Mouse (Mus musculus) limb, embryonic 13.5 days (tissue): ENCODE measurements around the gene Cntnap5c. TPM values are rescaled to one million over a fixed set of nuclear protein-coding genes. Genes with fewer than 3 reads are reported as not detected.
"Not testable (repeated sequence)": the region's sequence is repeated elsewhere in the genome, so short reads cannot be mapped to it uniquely, and the experiment has no call there.

Experiments used
- ATAC-seq: fragments of 200-750 bp; cut with Nextera tagmentation; 2 replicates; pipeline ENCODE4 v1.8.0; 2017; ENCODE audit warnings: low read depth, moderate number of reproducible peaks, moderate TSS enrichment; ENCODE audit not compliant: low FRiP score
- H3K27ac ChIP-seq: fragments of 300-500 bp; sonication (generic); 2 replicates; pipeline ENCODE4 v1.5.1; 2015; ENCODE audit warnings: inconsistent platforms, mild to moderate bottlenecking, moderate library complexity
- H3K27me3 ChIP-seq: fragments of 300-500 bp; sonication (generic); 2 replicates; pipeline ENCODE4 v1.6.1; 2015; ENCODE audit warnings: mild to moderate bottlenecking, inconsistent platforms
- H3K36me3 ChIP-seq: fragments of 300-500 bp; sonication (generic); 2 replicates; pipeline ENCODE4 v1.6.1; 2015; ENCODE audit warnings: inconsistent platforms, mild to moderate bottlenecking, moderate library complexity
- H3K4me1 ChIP-seq: fragments of 300-500 bp; sonication (generic); 2 replicates; pipeline ENCODE4 v1.6.1; 2015; ENCODE audit warnings: inconsistent platforms
- H3K4me2 ChIP-seq: fragments of 300-500 bp; sonication (generic); replicated peaks from 2 replicates; pipeline ENCODE4 v1.6.1; 2015; ENCODE audit warnings: inconsistent platforms, mild to moderate bottlenecking, moderate library complexity
- H3K4me3 ChIP-seq: fragments of 300-500 bp; sonication (generic); 2 replicates; pipeline ENCODE4 v1.5.1; 2015; ENCODE audit warnings: moderate library complexity, mild to moderate bottlenecking, inconsistent platforms
- H3K9ac ChIP-seq: fragments of 300-500 bp; sonication (generic); 2 replicates; pipeline ENCODE4 v1.6.1; 2015; ENCODE audit warnings: mild to moderate bottlenecking, inconsistent platforms
- H3K9me3 ChIP-seq: fragments of 300-500 bp; sonication (generic); 2 replicates; pipeline ENCODE4 v1.6.1; 2016; ENCODE audit warnings: inconsistent platforms
- WGBS: fragments of 180-500 bp; shearing (Covaris S2); methylation state at CpG from one replicate; pipeline ENCODE4 v1.1.7; 2015; 5-methylcytosine and 5-hydroxymethylcytosine counted together
- polyA plus RNA-seq: library from polyadenylated mRNA; unstranded; fragments of >200 nt; fragmentation: Nextera tagmentation; extraction: Ambion mirVana; gene quantifications from 2 replicates; pipeline ENCODE4 v1.2.1, GENCODE M21; 2015

Cntnap5c gene
- polyA plus RNA-seq, 1 experiment from 2014 or later, result not detected

GRCm38 (mm10) chr17:57855811-57856210 is 86.4 kb downstream of the Cntnap5c start:
- not testable (repeated sequence) for H3K4me2 ChIP-seq, H3K4me3 ChIP-seq, H3K4me1 ChIP-seq, ATAC-seq, H3K9ac ChIP-seq, H3K36me3 ChIP-seq, H3K27ac ChIP-seq, H3K27me3 ChIP-seq, H3K9me3 ChIP-seq
- WGBS, result no CpG with 5 or more reads among the region's 4 CpGs

- Histone ChIP-seq H3K27me3 (no peaks in the 10 kb centered on the region), H3K4me2 (no peak overlapping the region), H3K9ac (no peak overlapping the region), H3K27ac (no peak overlapping the region), H3K36me3 (no peaks in the 10 kb centered on the region), H3K4me1 (no peaks in the 10 kb centered on the region), H3K4me3 (no peak overlapping the region), H3K9me3 (no peaks in the 10 kb centered on the region)
- ATAC-seq, result no peak
Measured at GRCm38 (mm10) chr17:57865996-57866395, 96.6 kb downstream of the Cntnap5c start.

GRCm38 (mm10) chr17:57887742-57888389 is 118.5 kb downstream of the Cntnap5c start:
- 81% methylated on average over 4 of the region's 4 CpGs for WGBS
- Histone ChIP-seq H3K4me1 (no peaks in the 10 kb centered on the region), H3K9ac (no peak overlapping the region), H3K4me3 (no peak overlapping the region), H3K27ac (no peak overlapping the region), H3K9me3 (no peaks in the 10 kb centered on the region), H3K27me3 (no peaks in the 10 kb centered on the region), H3K4me2 (no peak overlapping the region), H3K36me3 (no peaks in the 10 kb centered on the region)
- ATAC-seq, result no peak

GRCm38 (mm10) chr17:57911770-57912293 is 142.5 kb downstream of the Cntnap5c start:
- H3K27ac ChIP-seq, result no peak overlapping the region
- no peak overlapping the region for H3K9ac ChIP-seq
- H3K27me3 ChIP-seq, result no peaks in the 10 kb centered on the region
- no peaks in the 10 kb centered on the region for H3K4me1 ChIP-seq
- H3K9me3 ChIP-seq, result no peaks in the 10 kb centered on the region
- H3K36me3 ChIP-seq, result no peaks in the 10 kb centered on the region
- no peak overlapping the region for H3K4me2 ChIP-seq
- H3K4me3 ChIP-seq, result no peak overlapping the region
- ATAC-seq, result no peak

GRCm38 (mm10) chr17:57984230-57984629 is 214.9 kb downstream of the Cntnap5c start:
- H3K4me2 ChIP-seq, result no peak overlapping the region
- no peaks in the 10 kb centered on the region for H3K27me3 ChIP-seq
- H3K4me1 ChIP-seq, result no peaks in the 10 kb centered on the region
- no peak overlapping the region for H3K9ac ChIP-seq
- H3K36me3 ChIP-seq, result no peaks in the 10 kb centered on the region
- H3K27ac ChIP-seq, result no peak overlapping the region
- no peak for ATAC-seq
- 80% methylated on average over 3 of the region's 3 CpGs for WGBS
- H3K4me3 ChIP-seq, result no peak overlapping the region
- H3K9me3 ChIP-seq, result no peaks in the 10 kb centered on the region

GRCm38 (mm10) chr17:57988420-57988819 is 219.1 kb downstream of the Cntnap5c start:
- H3K27me3 ChIP-seq, result no peaks in the 10 kb centered on the region
- WGBS, result 42% methylated on average over 2 of the region's 2 CpGs
- ATAC-seq, result no peak
- H3K4me2 ChIP-seq, result no peak overlapping the region
- H3K4me1 ChIP-seq, result no peaks in the 10 kb centered on the region
- no peaks in the 10 kb centered on the region for H3K9me3 ChIP-seq
- no peak overlapping the region for H3K9ac ChIP-seq
- H3K36me3 ChIP-seq, result no peaks in the 10 kb centered on the region
- no peak overlapping the region for H3K4me3 ChIP-seq
- H3K27ac ChIP-seq, result no peak overlapping the region

GRCm38 (mm10) chr17:57996461-57996860 is 227.1 kb downstream of the Cntnap5c start:
- Histone ChIP-seq H3K36me3 (no peaks in the 10 kb centered on the region), H3K27ac (no peak overlapping the region), H3K9ac (no peak overlapping the region), H3K4me1 (no peaks in the 10 kb centered on the region), H3K27me3 (no peaks in the 10 kb centered on the region), H3K9me3 (no peaks in the 10 kb centered on the region), H3K4me2 (no peak overlapping the region), H3K4me3 (no peak overlapping the region)
- WGBS, result 57% methylated on average over 1 of the region's 1 CpGs
- ATAC-seq, result no peak

- no peak overlapping the region for H3K27ac ChIP-seq
- H3K4me1 ChIP-seq, result no peaks in the 10 kb centered on the region
- 77% methylated on average over 2 of the region's 2 CpGs for WGBS
- no peaks in the 10 kb centered on the region for H3K9me3 ChIP-seq
- H3K36me3 ChIP-seq, result no peaks in the 10 kb centered on the region
- H3K4me2 ChIP-seq, result no peak overlapping the region
- H3K27me3 ChIP-seq, result no peaks in the 10 kb centered on the region
- H3K4me3 ChIP-seq, result no peak overlapping the region
- no peak for ATAC-seq
- H3K9ac ChIP-seq, result no peak overlapping the region
Measured at GRCm38 (mm10) chr17:57999080-57999479, 229.7 kb downstream of the Cntnap5c start.

GRCm38 (mm10) chr17:58002845-58003244 is 233.5 kb downstream of the Cntnap5c start:
- H3K27ac ChIP-seq, result no peak overlapping the region
- ATAC-seq, result no peak
- H3K4me2 ChIP-seq, result no peak overlapping the region
- no peaks in the 10 kb centered on the region for H3K9me3 ChIP-seq
- no peaks in the 10 kb centered on the region for H3K27me3 ChIP-seq
- no peaks in the 10 kb centered on the region for H3K4me1 ChIP-seq
- no peak overlapping the region for H3K4me3 ChIP-seq
- 87% methylated on average over 5 of the region's 5 CpGs for WGBS
- H3K9ac ChIP-seq, result no peak overlapping the region
- H3K36me3 ChIP-seq, result no peaks in the 10 kb centered on the region

- 86% methylated on average over 1 of the region's 1 CpGs for WGBS
- no peaks in the 10 kb centered on the region for H3K36me3 ChIP-seq
Measured at GRCm38 (mm10) chr17:58003322-58003721, 234.0 kb downstream of the Cntnap5c start.

GRCm38 (mm10) chr17:58004491-58004890 is 235.1 kb downstream of the Cntnap5c start:
- Histone ChIP-seq H3K9me3 (no peaks in the 10 kb centered on the region), H3K27ac (no peak overlapping the region), H3K4me3 (no peak overlapping the region), H3K4me2 (no peak overlapping the region), H3K9ac (no peak overlapping the region), H3K27me3 (no peaks in the 10 kb centered on the region), H3K36me3 (no peaks in the 10 kb centered on the region), H3K4me1 (no peaks in the 10 kb centered on the region)
- WGBS, result 85% methylated on average over 2 of the region's 2 CpGs
- no peak for ATAC-seq

More at GRCm38 (mm10) chr17:58003322-58003721, 234.0 kb downstream of the Cntnap5c start:
- Histone ChIP-seq H3K9ac (no peak overlapping the region), H3K4me3 (no peak overlapping the region), H3K4me1 (no peaks in the 10 kb centered on the region), H3K27ac (no peak overlapping the region), H3K4me2 (no peak overlapping the region), H3K9me3 (no peaks in the 10 kb centered on the region), H3K27me3 (no peaks in the 10 kb centered on the region)
- ATAC-seq, result no peak

- Histone ChIP-seq H3K4me3 (no peak overlapping the region), H3K4me2 (no peak overlapping the region), H3K36me3 (no peaks in the 10 kb centered on the region), H3K27ac (no peak overlapping the region), H3K9ac (no peak overlapping the region), H3K4me1 (no peaks in the 10 kb centered on the region), H3K27me3 (no peaks in the 10 kb centered on the region), H3K9me3 (no peaks in the 10 kb centered on the region)
- 83% methylated on average over 2 of the region's 2 CpGs for WGBS
- peak; percentile 86 for ATAC-seq
Measured at GRCm38 (mm10) chr17:58041178-58041577, 271.8 kb downstream of the Cntnap5c start.

- H3K27ac ChIP-seq, result no peak overlapping the region
- no peaks in the 10 kb centered on the region for H3K9me3 ChIP-seq
- no peaks in the 10 kb centered on the region for H3K36me3 ChIP-seq
- H3K4me1 ChIP-seq, result no peaks in the 10 kb centered on the region
- no peak overlapping the region for H3K4me2 ChIP-seq
- no peak overlapping the region for H3K9ac ChIP-seq
- no peaks in the 10 kb centered on the region for H3K27me3 ChIP-seq
- no peak for ATAC-seq
- H3K4me3 ChIP-seq, result no peak overlapping the region
Measured at GRCm38 (mm10) chr17:58045149-58045548, 275.8 kb downstream of the Cntnap5c start.
